Mouse (Mus musculus) myocyte (in vitro differentiated cells): ENCODE measurements around the gene Pkd2. TPM values are rescaled to one million over a fixed set of nuclear protein-coding genes. Genes with fewer than 3 reads are reported as not detected.

ENCODE experiments used
- H3K27me3 ChIP-seq: one replicate; pipeline ENCODE4 v1.6.1; 2011; ENCODE audit not compliant: control insufficient read depth, insufficient read depth, insufficient read length
- H3K36me3 ChIP-seq: one replicate; pipeline ENCODE4 v1.6.1; 2011; ENCODE audit not compliant: control insufficient read depth, insufficient read depth
- H3K4me2 ChIP-seq: one replicate; pipeline ENCODE4 v1.6.1; 2011; ENCODE audit warnings: low read depth, control low read depth
- H3K4me3 ChIP-seq: one replicate; pipeline ENCODE4 v1.5.1; 2011; ENCODE audit warnings: mild to moderate bottlenecking, control low read depth, moderate library complexity
- H3K79me2 ChIP-seq: one replicate; pipeline ENCODE4 v1.6.1; 2011; ENCODE audit not compliant: control insufficient read depth, insufficient read depth
- H3ac ChIP-seq: one replicate; pipeline ENCODE4 v1.6.1; 2011; ENCODE audit not compliant: control insufficient read depth, insufficient read length
- CEBPB ChIP-seq: IDR thresholded peaks from 2 replicates; pipeline ENCODE4 v1.6.1; 2011; ENCODE audit warnings: mild to moderate bottlenecking, moderate library complexity; ENCODE audit not compliant: poor library complexity, insufficient read depth, severe bottlenecking
- E2F4 ChIP-seq: IDR thresholded peaks from one replicate; pipeline ENCODE4 v1.6.1; 2011; ENCODE audit warnings: mild to moderate bottlenecking, control low read depth, moderate library complexity; ENCODE audit not compliant: insufficient read depth
- MAX ChIP-seq: IDR thresholded peaks from one replicate; pipeline ENCODE4 v1.6.1; 2011; ENCODE audit warnings: low read depth, mild to moderate bottlenecking, control low read depth
- MYOD1 ChIP-seq, 3 experiments: IDR thresholded peaks; one replicate each; pipeline ENCODE4 v1.6.1; 2011; ENCODE audit warnings: control low read depth in 2 of 3, low read depth in 2 of 3, mild to moderate bottlenecking in 2 of 3, moderate library complexity in 1 of 3; ENCODE audit not compliant: insufficient read length in 2 of 3, control insufficient read depth in 1 of 3
- MYOG ChIP-seq, 3 experiments: IDR thresholded peaks; one replicate each; pipeline ENCODE4 v1.6.1; 2011; ENCODE audit warnings: control low read depth in 2 of 3, low read depth in 2 of 3, mild to moderate bottlenecking in 2 of 3; ENCODE audit not compliant: insufficient read length in 2 of 3, control insufficient read depth in 1 of 3, insufficient read depth in 1 of 3
- POLR2A ChIP-seq: IDR thresholded peaks from one replicate; pipeline ENCODE4 v1.6.1; 2011; ENCODE audit warnings: low read depth, mild to moderate bottlenecking, control low read depth, moderate library complexity; ENCODE audit not compliant: insufficient read length
- POLR2AphosphoS2 ChIP-seq: IDR thresholded peaks from one replicate; pipeline ENCODE4 v1.6.1; 2011; ENCODE audit warnings: low read depth, control low read depth; ENCODE audit not compliant: insufficient read length
- REST ChIP-seq: IDR thresholded peaks from one replicate; pipeline ENCODE4 v1.6.1; 2011; ENCODE audit warnings: mild to moderate bottlenecking, control low read depth, moderate library complexity; ENCODE audit not compliant: insufficient read depth, insufficient read length
- SRF ChIP-seq: IDR thresholded peaks from one replicate; pipeline ENCODE4 v1.6.1; 2011; ENCODE audit warnings: low read depth; ENCODE audit not compliant: control insufficient read depth, insufficient read length
- TCF12 ChIP-seq: IDR thresholded peaks from one replicate; pipeline ENCODE4 v1.6.1; 2011; ENCODE audit warnings: mild to moderate bottlenecking, control low read depth; ENCODE audit not compliant: poor library complexity, insufficient read depth, severe bottlenecking
- TCF3 ChIP-seq: IDR thresholded peaks from one replicate; pipeline ENCODE4 v1.6.1; 2011; ENCODE audit warnings: low read depth, control low read depth; ENCODE audit not compliant: insufficient read length
- USF1 ChIP-seq: IDR thresholded peaks from one replicate; pipeline ENCODE4 v1.6.1; 2011; ENCODE audit warnings: low read depth, mild to moderate bottlenecking, control low read depth, moderate library complexity
- polyA plus RNA-seq: library from polyadenylated mRNA; unstranded; fragments of >200 nt; fragmentation: generic; extraction: Trizol; gene quantifications from one replicate; pipeline ENCODE4 v1.2.1, GENCODE M21; 2012; ENCODE audit warnings: missing spikeins

Gene Pkd2
- polyA plus RNA-seq, 1 experiment: 6.3 TPM

GRCm38 (mm10) chr5:104449491-104449890 lies 9.8 kb upstream of the Pkd2 start:
- Histone ChIP-seq H3K79me2 (no peaks in the 10 kb centered on the region), H3K4me2 (no peak overlapping the region), H3K4me3 (no peak overlapping the region), H3ac (no peak overlapping the region), H3K27me3 (no peaks in the 10 kb centered on the region), H3K36me3 (no peaks in the 10 kb centered on the region)
- TF ChIP-seq MAX (no peak), E2F4 (no peak), CEBPB (no peak)

GRCm38 (mm10) chr5:104453075-104453474 lies 6.2 kb upstream of the Pkd2 start:
- no peak for TF ChIP-seq SRF
- TF ChIP-seq POLR2AphosphoS2: no peak
- TF ChIP-seq MYOG (IDR thresholded peaks at IDR 0.05; ENCODE audit: control insufficient read depth in 1 of 3, insufficient read depth in 1 of 3, insufficient read length in 2 of 3, low read depth in 2 of 3): no peak
- no peak for TF ChIP-seq CEBPB
- no peak for TF ChIP-seq MYOD1 (IDR thresholded peaks at IDR 0.05; ENCODE audit: control insufficient read depth in 1 of 3, insufficient read length in 2 of 3, low read depth in 2 of 3)
- TF ChIP-seq TCF12: no peak
- TF ChIP-seq TCF3: no peak
- no peak for TF ChIP-seq MAX
- TF ChIP-seq POLR2A: no peak
- no peak for TF ChIP-seq E2F4
- TF ChIP-seq REST: no peak
- no peak for TF ChIP-seq USF1
- Histone ChIP-seq H3K4me2 (peak overlapping the region; percentile 59), H3K27me3 (no peaks in the 10 kb centered on the region), H3K36me3 (no peaks in the 10 kb centered on the region), H3K4me3 (no peak overlapping the region), H3ac (no peak overlapping the region), H3K79me2 (no peaks in the 10 kb centered on the region)

- Histone ChIP-seq H3K4me3 (no peak overlapping the region), H3K4me2 (peak overlapping the region; percentile 59), H3K27me3 (no peaks in the 10 kb centered on the region), H3K36me3 (no peaks in the 10 kb centered on the region), H3K79me2 (no peaks in the 10 kb centered on the region), H3ac (no peak overlapping the region)
- TF ChIP-seq USF1 (no peak), E2F4 (no peak), SRF (no peak), POLR2A (no peak)
Observed at GRCm38 (mm10) chr5:104454564-104454963, 4.7 kb upstream of the Pkd2 start.

DNA sequence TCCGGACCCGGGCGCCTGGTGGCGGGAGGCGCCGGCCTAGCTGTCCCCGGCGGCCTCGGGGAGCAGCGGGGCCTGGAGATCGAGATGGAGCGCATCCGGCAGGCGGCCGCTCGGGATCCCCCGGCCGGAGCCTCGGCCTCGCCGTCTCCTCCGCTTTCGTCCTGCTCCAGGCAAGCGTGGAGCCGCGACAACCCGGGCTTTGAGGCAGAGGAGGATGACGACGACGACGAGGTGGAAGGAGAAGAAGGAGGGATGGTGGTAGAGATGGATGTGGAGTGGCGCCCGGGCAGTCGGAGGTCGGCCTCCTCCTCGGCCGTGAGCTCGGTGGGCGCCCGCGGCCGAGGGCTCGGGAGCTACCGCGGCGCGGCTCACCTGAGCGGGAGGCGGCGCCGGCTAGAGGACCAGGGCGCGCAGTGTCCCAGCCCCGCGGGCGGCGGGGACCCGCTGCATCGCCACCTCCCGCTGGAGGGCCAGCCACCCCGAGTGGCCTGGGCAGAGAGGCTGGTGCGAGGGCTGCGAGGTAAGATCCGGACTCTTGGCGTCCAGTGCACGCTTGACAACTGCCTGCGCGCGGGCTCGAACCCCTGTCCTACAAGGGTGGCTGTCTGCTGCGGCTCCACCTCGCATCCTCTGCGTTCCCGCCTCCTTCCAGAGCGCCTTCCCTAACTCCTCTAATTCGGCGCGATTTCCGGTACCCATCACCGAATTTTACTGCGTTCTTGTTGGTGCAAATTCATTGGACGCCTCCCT lies 631 bp downstream of the Pkd2 start:
- peak overlapping the region; percentile 49 for H3K4me3 ChIP-seq
- H3ac ChIP-seq: peak overlapping the region; percentile 79
- peaks cover 5% of the 10 kb centered on the region for H3K36me3 ChIP-seq
- peaks cover 40% of the 10 kb centered on the region for H3K79me2 ChIP-seq
- peak overlapping the region; percentile 81 for H3K4me2 ChIP-seq
- TF ChIP-seq POLR2A: peak; percentile 37
- no peak for TF ChIP-seq USF1
- H3K27me3 ChIP-seq: no peaks in the 10 kb centered on the region

DNA sequence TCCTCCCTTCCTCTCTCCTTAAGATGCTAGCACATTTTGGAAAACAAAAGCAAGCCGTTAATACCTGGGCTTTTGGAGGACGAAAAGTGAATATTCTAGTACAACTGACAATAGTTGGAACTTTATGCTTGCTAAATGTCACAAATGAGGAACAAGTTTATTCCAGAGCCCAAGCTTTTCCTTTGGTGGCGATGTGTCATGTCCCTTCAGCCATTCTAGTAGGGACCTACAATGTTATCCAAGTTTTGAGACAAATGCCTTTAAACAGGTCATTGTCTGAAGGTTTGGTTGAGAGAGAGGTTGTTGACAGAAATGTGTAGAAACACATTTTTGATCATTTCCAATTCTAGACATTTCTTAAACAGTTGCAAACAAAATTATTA lies 1.2 kb downstream of the Pkd2 start:
- peak overlapping the region; percentile 81 for H3K4me2 ChIP-seq
- H3K36me3 ChIP-seq: peaks cover 5% of the 10 kb centered on the region
- peak overlapping the region; percentile 49 for H3K4me3 ChIP-seq
- H3K27me3 ChIP-seq: no peaks in the 10 kb centered on the region
- peaks cover 40% of the 10 kb centered on the region for H3K79me2 ChIP-seq
- TF ChIP-seq USF1 (no peak), MAX (no peak), MYOG (IDR thresholded peaks at IDR 0.05; ENCODE audit: control insufficient read depth in 1 of 3, insufficient read depth in 1 of 3, insufficient read length in 2 of 3, low read depth in 2 of 3) (no peak), CEBPB (no peak), REST (no peak), POLR2AphosphoS2 (no peak), MYOD1 (IDR thresholded peaks at IDR 0.05; ENCODE audit: control insufficient read depth in 1 of 3, insufficient read length in 2 of 3, low read depth in 2 of 3) (no peak), POLR2A (no peak), TCF3 (no peak), E2F4 (no peak), TCF12 (no peak), SRF (no peak)
- H3ac ChIP-seq: peak overlapping the region; percentile 79
